Mouse (Mus musculus): ENCODE results near the gene Ndufa13.

DNA sequence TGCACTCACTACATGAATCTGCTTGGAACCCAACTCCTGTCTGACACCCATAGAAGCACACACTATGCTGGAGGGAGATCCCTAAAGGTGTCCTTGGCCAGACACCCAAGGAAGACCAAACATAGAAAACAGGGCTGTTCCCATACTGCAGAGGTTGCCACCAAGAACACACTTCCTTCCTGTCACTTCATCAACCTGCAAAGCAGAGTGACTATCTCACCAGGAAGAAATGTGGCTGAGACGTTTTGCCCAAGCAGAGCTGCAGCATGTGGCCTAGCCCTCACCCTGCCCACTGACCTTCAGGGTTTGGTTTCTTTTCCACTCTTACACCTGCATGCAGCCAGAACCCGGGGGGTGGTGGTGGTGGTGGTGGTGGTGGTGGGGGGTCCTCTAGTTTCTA, 31.5 kb upstream of the Ndufa13 start:
- TF ChIP-seq CTCF (IDR thresholded peaks at IDR 0.05) (no peak), EP300 (IDR thresholded peaks at IDR 0.05) (no peak)

Data from lung, postnatal 0 days (tissue).